Mouse (Mus musculus) midbrain, embryonic 10.5 days (tissue): ENCODE data around the gene Pik3cd. TPM values are rescaled to one million over a fixed set of nuclear protein-coding genes. Genes with fewer than 3 reads are reported as not detected.

Experiments
- DNase-seq: peaks from one replicate; pipeline ENCODE4 v3.0.0-alpha.2; 2017; ENCODE audit warnings: low spot score
- H3K27ac ChIP-seq: fragments of 300-500 bp; sonication (generic); replicated peaks from 2 replicates; pipeline ENCODE4 v1.5.1; 2016; ENCODE audit warnings: mild to moderate bottlenecking
- H3K27me3 ChIP-seq: fragments of 300-500 bp; sonication (generic); 2 replicates; pipeline ENCODE4 v1.6.1; 2016; ENCODE audit warnings: low read depth, mild to moderate bottlenecking; ENCODE audit not compliant: poor library complexity, severe bottlenecking
- H3K36me3 ChIP-seq: fragments of 300-500 bp; sonication (generic); 2 replicates; pipeline ENCODE4 v1.6.1; 2016; ENCODE audit warnings: mild to moderate bottlenecking, moderate library complexity
- H3K4me1 ChIP-seq: fragments of 300-500 bp; sonication (generic); 2 replicates; pipeline ENCODE4 v1.6.1; 2016
- H3K4me3 ChIP-seq: fragments of 300-500 bp; sonication (generic); 2 replicates; pipeline ENCODE4 v1.5.1; 2016; ENCODE audit warnings: mild to moderate bottlenecking, moderate library complexity
- H3K9me3 ChIP-seq: fragments of 300-500 bp; sonication (generic); replicated peaks from 2 replicates; pipeline ENCODE4 v1.6.1; 2016; ENCODE audit warnings: mild to moderate bottlenecking
- WGBS: fragments of 180-500 bp; shearing (Covaris S2); methylation state at CpG from one replicate; pipeline ENCODE4 v1.1.7; 2016; 5-methylcytosine and 5-hydroxymethylcytosine counted together
- polyA plus RNA-seq: library from polyadenylated mRNA; unstranded; fragments of >200 nt; fragmentation: Nextera tagmentation; extraction: Ambion mirVana; gene quantifications from 2 replicates; pipeline ENCODE4 v1.2.1, GENCODE M21; 2016

Pik3cd gene
- polyA plus RNA-seq, 1 experiment from 2014 or later, result 7.9 TPM

DNA sequence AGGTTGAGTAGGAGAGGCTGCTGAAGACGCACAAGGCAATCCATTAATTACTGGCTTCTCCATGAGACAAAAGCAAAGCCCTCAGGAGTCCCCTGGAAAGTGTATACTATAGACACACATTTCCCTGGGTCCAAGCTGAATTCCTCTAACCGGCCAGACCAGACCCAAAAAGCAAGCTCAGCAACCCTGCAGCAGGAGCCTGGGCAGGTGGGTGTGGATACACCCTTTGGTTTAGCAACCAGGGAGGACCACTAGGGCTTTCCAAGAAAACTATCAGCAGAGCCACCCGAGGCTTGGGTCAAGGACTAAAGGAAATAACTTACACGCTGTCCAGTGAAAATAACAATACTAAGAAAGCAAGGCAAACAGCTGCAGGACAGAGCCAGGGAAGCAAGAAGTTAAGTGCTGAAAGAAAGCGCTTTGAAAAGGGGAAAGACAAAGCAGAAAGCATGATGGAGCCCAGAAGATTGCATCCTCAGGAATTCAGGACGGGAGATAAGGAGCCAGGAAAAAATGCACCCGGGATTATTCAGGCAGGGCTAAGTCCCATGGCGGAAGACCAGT, 27.5 kb downstream of the Pik3cd start:
- Histone ChIP-seq H3K27me3 (peaks cover 38% of the 10 kb centered on the region), H3K4me3 (peak overlapping the region; percentile 74), H3K36me3 (peaks cover 6% of the 10 kb centered on the region; the same call in 1 of the 2 replicates), H3K9me3 (no peaks in the 10 kb centered on the region), H3K27ac (peak overlapping the region; percentile 80), H3K4me1 (peaks cover 18% of the 10 kb centered on the region)
- peak; percentile 31 for DNase-seq
- 10% methylated on average over 8 of the region's 8 CpGs for WGBS

DNA sequence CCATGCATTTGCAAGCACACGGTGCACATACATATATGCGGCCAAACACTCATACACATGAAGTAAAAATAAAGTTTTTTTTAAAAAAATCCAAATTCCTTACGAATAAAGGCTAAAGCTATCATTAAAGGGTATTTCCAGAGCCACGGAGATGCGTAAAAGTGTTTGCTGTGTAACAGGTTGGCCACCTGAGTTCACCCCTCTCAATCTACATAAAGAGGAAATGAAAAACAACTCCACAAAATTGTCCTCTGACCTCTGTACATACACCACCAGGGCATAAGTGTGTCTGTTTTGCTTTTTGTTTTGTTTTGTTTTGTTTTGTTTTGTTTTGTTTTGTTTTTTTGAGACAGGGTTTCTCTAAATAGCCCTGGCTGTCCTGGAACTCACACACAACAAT, 29.6 kb downstream of the Pik3cd start:
- 93% methylated on average over 5 of the region's 5 CpGs for WGBS
- DNase-seq, result no peak
- no peaks in the 10 kb centered on the region for H3K9me3 ChIP-seq
- H3K27me3 ChIP-seq, result peaks cover 38% of the 10 kb centered on the region
- H3K4me1 ChIP-seq, result peaks cover 18% of the 10 kb centered on the region
- H3K4me3 ChIP-seq, result no peak overlapping the region
- peaks cover 6% of the 10 kb centered on the region; the same call in 1 of the 2 replicates for H3K36me3 ChIP-seq
- H3K27ac ChIP-seq, result no peak overlapping the region

DNA sequence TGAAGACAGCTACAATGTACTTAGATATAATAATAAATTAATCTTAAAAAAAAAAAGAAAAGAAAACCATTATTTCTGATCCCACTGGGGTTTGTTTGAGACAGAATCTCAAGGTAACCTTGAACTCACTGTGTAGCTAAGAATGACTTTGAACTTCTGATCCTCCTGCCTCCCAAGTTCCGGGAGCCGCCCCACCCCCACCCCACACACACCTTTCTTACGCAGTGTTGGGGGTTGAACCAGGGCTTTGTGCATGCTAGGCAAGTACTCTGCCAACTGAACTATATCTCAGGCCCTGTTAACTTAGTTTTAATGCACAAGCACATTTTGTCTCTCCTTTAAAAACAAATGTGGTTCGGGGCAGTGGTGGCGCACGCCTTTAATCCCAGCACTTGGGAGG, 31.2 kb downstream of the Pik3cd start:
- H3K9me3 ChIP-seq, result no peaks in the 10 kb centered on the region
- no peak for DNase-seq
- 96% methylated on average over 6 of the region's 6 CpGs for WGBS

DNA sequence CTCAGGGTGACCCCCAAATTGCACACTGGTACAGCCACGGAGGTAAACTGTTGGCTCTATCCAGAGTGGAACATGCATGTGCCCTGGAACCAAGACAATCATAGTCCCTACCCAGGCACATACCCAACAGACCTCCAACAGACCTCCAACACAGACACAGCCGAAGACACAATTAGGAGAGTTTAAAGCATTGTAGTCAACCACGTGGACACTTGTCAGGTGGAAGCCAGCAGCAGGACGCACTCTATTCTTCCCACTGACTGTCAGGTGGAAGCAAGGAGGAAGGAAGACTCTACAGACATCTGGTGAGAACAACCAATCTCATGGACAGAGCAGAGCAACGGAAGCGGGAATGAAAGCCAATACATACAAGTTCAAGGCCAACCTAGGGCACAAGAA, 36.7 kb downstream of the Pik3cd start:
- WGBS, result 85% methylated on average over 6 of the region's 6 CpGs
- Histone ChIP-seq H3K9me3 (no peaks in the 10 kb centered on the region), H3K4me1 (no peaks in the 10 kb centered on the region), H3K27me3 (no peaks in the 10 kb centered on the region), H3K36me3 (no peaks in the 10 kb centered on the region), H3K4me3 (no peak overlapping the region), H3K27ac (no peak overlapping the region)
- DNase-seq, result no peak

More for the DNA sequence above, 31.2 kb downstream of the Pik3cd start:
- peaks cover 14% of the 10 kb centered on the region for H3K4me1 ChIP-seq
- H3K27ac ChIP-seq, result no peak overlapping the region
- H3K27me3 ChIP-seq, result peaks cover 28% of the 10 kb centered on the region
- H3K36me3 ChIP-seq, result peaks cover 6% of the 10 kb centered on the region; the same call in 1 of the 2 replicates
- no peak overlapping the region for H3K4me3 ChIP-seq

DNA sequence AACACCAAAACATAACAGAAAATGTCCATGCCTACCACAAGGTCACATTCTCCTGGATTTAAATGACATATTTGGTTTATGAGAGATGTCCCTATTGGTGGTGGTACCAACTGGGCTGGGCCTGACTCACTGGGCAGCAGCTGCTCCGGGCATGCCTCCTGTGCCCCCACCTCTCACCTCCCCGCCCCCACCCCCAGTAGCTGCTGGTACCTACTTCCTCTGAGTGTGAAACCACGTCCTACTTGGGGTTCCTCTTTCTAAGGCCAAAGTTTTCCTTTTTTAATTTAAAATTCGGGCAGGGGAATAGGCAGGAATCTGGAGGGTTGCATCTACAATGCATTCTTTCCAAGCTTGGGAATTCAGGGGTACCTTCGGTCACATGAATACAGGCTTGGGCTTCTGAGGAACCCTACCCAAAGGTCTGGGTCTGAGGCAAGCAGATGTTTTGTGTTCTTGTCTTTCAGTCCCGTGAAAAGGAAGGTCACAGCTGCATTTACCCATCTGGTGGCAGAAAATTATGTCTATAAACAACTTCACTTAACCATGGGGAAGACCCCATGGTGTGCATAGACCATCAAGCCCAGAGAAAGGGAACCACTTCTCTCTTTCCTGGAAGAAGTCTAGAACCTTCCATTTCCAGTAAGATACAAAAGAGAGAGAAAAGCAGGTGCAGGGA, 37.2 kb downstream of the Pik3cd start:
- DNase-seq, result no peak
- Histone ChIP-seq H3K36me3 (no peaks in the 10 kb centered on the region), H3K4me3 (no peak overlapping the region), H3K9me3 (no peaks in the 10 kb centered on the region), H3K27me3 (no peaks in the 10 kb centered on the region), H3K4me1 (no peaks in the 10 kb centered on the region), H3K27ac (no peak overlapping the region)
- WGBS, result 79% methylated on average over 6 of the region's 6 CpGs

DNA sequence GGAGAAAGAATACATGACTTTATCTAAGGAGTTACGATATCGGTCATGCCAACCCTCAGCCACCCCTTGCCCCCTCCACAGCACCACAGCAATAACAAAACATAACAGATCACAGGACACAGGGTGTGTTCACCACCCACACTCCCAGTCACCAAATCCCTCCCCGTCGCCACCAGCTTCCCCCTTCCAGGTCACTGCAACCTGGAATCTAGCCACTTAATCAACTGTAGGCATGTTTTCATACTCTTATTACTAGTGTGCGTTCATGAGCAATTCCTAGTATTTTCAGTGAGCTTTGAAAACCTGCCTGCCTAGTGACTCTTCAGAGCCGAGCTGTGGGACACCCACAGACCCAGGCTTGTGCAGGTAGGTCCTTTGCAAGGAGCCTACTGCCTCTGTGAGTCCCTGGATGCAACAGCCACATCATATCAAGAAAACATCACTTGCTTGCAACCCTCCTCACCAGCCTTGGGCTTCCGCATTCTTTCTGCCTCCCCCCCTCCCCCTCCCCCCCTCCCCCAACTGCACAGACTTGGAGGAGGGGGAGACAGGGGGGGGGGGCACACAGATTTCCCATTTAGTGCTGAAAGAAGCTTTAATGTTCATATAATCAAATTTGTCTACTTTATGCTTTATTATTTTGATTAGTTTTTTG, 38.4 kb downstream of the Pik3cd start:
- no peaks in the 10 kb centered on the region for H3K9me3 ChIP-seq
- WGBS, result 83% methylated on average over 7 of the region's 7 CpGs
- H3K4me1 ChIP-seq, result 0 out of 2 replicates have a peak, but pooled peaks cover 3% of the 10 kb centered on the region
- no peak overlapping the region for H3K27ac ChIP-seq
- H3K27me3 ChIP-seq, result no peaks in the 10 kb centered on the region
- peaks cover 8% of the 10 kb centered on the region for H3K36me3 ChIP-seq
- H3K4me3 ChIP-seq, result no peak overlapping the region
- no peak for DNase-seq

DNA sequence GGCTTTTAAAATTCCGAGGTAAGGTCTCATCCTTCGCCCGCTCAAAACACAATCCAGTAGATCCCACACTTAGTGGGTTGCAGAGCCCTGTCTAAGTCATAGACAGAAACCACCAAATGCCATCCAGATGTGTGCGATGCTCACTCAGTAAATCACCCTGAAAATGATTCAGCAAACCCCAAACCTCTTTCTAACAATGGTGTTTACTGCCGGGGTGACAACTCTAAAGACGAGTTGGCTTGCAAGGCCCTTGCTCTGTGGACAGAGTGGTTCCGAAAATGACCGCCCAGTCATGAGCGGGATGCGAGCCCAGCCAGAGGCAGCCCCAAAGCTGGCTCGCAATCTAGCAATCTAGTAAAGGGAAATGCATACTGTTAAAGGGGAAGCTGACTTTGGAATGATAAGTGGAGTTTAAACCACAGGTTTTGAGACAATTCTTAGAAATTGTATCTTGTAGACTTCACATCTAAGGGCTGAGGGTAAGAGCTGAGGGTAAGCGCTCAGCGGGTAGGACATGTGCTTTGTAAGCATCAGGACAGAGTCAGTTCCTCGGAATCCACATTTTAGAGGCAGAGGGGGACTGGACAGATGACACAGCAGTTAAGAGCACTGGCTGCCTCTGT, 40.3 kb downstream of the Pik3cd start:
- Histone ChIP-seq H3K27ac (no peak overlapping the region), H3K4me1 (0 out of 2 replicates have a peak, but pooled peaks cover 3% of the 10 kb centered on the region), H3K36me3 (peaks cover 16% of the 10 kb centered on the region), H3K27me3 (no peaks in the 10 kb centered on the region), H3K4me3 (no peak overlapping the region), H3K9me3 (no peaks in the 10 kb centered on the region)
- 94% methylated on average over 14 of the region's 14 CpGs for WGBS
- no peak for DNase-seq

DNA sequence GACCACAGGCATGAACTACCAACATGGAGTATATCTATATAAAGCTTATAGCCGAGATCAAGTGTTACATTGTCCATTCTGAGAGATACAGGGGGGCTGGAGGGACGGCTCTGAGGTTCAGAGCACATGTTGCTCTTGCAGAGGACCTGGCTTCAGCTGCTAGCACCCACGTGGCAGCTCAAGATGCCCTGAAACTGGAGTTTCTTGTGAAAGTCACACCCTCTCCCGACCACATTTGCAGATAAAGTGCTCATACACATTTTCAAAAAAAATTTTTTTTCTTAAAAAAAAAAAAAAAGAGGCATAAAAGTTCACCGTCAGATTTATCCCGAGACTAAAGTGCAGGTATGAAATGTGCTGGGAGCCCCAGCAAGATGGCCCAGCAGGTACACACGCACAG, 41.8 kb downstream of the Pik3cd start:
- H3K27me3 ChIP-seq, result no peaks in the 10 kb centered on the region
- no peak for DNase-seq
- WGBS, result 88% methylated on average over 7 of the region's 7 CpGs
- H3K36me3 ChIP-seq, result peaks cover 28% of the 10 kb centered on the region
- no peak overlapping the region for H3K4me3 ChIP-seq
- H3K4me1 ChIP-seq, result 0 out of 2 replicates have a peak, but pooled peaks cover 3% of the 10 kb centered on the region
- H3K9me3 ChIP-seq, result no peaks in the 10 kb centered on the region
- H3K27ac ChIP-seq, result no peak overlapping the region

DNA sequence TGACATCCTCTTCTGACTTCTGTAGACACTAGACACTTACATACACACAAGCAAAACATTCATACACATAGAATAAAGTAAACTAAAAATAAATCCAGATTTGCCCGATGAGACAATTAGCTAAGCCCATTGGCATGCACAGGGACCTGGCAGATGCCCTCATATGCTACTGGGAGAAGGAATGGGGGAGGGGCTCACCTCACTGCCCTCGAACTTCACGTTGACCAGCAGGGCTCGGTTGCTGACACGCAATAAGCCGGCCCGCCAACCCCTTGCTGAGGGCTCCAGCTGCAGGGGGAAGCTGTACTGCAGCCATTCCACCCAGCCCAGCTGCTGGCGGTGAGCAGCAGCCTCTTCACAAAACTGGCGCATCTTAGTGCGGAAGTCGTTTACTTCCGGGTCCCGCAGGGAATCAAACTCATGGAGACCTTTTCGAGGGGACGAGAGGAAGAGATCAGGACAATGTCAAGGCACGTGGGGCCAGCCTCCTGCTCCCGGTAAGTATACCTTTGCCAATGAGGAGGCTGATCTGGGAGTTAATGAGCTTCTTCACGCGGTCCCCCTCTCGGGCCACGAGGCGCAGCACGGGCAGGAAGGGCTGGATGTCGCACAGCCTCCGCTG, 42.8 kb downstream of the Pik3cd start:
- H3K4me3 ChIP-seq, result no peak overlapping the region
- no peak for DNase-seq
- H3K4me1 ChIP-seq, result 0 out of 2 replicates have a peak, but pooled peaks cover 3% of the 10 kb centered on the region
- no peaks in the 10 kb centered on the region for H3K27me3 ChIP-seq
- WGBS, result 73% methylated on average over 25 of the region's 25 CpGs
- no peak overlapping the region for H3K27ac ChIP-seq
- H3K9me3 ChIP-seq, result no peaks in the 10 kb centered on the region
- H3K36me3 ChIP-seq, result peaks cover 38% of the 10 kb centered on the region

DNA sequence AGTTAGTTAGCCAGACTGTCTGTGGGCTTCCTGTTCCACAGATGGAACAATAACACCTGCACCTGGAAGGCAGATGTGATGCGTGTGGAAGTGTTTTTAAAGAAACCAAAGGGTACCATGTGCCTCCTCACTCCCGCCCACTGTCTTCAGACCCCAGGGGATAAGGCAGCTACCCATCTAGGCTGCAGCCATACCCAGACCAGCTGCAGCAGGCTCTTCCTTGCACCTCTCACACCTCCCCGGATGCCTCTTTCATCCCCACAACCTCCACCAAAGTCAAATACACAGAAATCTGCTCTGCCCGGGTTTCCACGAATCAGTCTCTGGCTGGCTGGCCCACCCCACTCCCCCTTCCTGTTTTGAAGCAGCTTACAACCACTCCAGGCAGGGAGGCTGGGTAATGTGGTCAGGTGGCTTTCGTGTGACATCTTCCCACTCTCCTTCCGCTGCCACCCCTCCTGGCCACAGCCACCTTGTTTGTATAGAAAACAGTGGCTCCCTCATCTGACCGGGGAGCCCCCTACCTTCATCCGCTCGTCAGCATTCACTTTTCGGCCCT, 44.4 kb downstream of the Pik3cd start:
- Histone ChIP-seq H3K27me3 (no peaks in the 10 kb centered on the region), H3K4me1 (0 out of 2 replicates have a peak, but pooled peaks cover 3% of the 10 kb centered on the region), H3K4me3 (no peak overlapping the region), H3K36me3 (peaks cover 54% of the 10 kb centered on the region), H3K9me3 (no peaks in the 10 kb centered on the region), H3K27ac (no peak overlapping the region)
- 81% methylated on average over 11 of the region's 11 CpGs for WGBS
- no peak for DNase-seq

DNA sequence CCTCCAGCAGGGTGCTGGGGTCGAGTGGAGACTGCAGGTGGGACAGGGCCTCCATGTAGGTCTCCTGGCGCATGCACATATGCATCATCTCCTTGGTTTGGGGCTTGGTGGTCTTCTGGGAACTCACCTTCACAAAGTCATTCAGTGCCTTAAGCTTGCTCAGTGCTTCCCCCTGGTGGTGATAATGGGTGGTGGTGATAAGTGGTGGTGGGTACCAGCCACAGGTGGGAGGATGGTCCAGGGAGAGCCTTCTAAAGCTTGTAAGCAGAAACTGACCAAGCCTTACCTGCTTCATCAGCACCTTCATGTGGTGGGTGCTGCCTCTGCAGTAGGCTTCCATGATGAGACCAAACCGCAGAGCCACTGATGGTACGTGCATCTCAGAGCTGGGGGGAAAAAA, 48.1 kb downstream of the Pik3cd start:
- H3K4me3 ChIP-seq, result no peak overlapping the region
- WGBS, result 89% methylated on average over 4 of the region's 4 CpGs

More for the DNA sequence above, 48.1 kb downstream of the Pik3cd start:
- 0 out of 2 replicates have a peak, but pooled peaks cover 4% of the 10 kb centered on the region for H3K9me3 ChIP-seq
- H3K4me1 ChIP-seq, result no peaks in the 10 kb centered on the region
- no peaks in the 10 kb centered on the region for H3K27me3 ChIP-seq
- no peak overlapping the region for H3K27ac ChIP-seq
- DNase-seq, result no peak
- peaks cover 85% of the 10 kb centered on the region for H3K36me3 ChIP-seq
